ENCODE assay signal across 15 mouse cellular contexts in the genomic region with DNA sequence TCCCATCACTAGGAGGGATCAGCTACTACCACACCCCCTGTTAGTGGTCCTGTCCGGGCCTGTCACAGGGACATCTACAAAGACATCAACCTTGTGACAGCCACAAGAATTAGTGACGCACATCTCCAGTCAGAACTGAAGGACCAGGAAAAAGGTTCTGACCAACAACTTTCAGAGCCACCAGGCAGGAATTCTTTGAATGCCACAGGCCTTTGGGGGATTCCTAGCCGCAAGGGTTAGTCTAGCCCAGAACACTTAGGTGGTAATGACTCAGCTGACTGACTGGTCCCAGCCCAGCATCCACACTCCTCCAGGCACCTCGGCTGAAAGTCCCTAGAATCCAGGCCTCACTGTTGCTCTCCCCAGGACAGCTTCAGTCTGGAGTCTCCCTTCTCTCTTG.
"Had no signal": no experiment of that assay in that cellular context is flagged by ENCODE, and none has a peak within 500 bp of the region (broad histone marks: within the 10 kb centered on the region; RNA-seq: fewer than 3 reads in every experiment).

No protein-coding gene starts in this region.

- H3K4me3 ChIP-seq: limb, embryonic 10.5 days; liver, embryonic 15.5 days; lung, embryonic 15.5 days; neural tube, embryonic 13.5 days had no signal

- DNase-seq: kidney, adult 9 months; kidney, postnatal 36 days; layer of hippocampus, adult 9-11 months; layer of hippocampus, postnatal 36 days; lung, postnatal 14 days; midbrain, embryonic 14.5 days; retina, postnatal 1 day; right cerebral cortex, postnatal 4 days; spleen, adult 18-20 months; thymus, adult 2 months; thymus, postnatal 25 days had no signal
